18 mouse cellular contexts compared by ENCODE assay signal in the genomic region with DNA sequence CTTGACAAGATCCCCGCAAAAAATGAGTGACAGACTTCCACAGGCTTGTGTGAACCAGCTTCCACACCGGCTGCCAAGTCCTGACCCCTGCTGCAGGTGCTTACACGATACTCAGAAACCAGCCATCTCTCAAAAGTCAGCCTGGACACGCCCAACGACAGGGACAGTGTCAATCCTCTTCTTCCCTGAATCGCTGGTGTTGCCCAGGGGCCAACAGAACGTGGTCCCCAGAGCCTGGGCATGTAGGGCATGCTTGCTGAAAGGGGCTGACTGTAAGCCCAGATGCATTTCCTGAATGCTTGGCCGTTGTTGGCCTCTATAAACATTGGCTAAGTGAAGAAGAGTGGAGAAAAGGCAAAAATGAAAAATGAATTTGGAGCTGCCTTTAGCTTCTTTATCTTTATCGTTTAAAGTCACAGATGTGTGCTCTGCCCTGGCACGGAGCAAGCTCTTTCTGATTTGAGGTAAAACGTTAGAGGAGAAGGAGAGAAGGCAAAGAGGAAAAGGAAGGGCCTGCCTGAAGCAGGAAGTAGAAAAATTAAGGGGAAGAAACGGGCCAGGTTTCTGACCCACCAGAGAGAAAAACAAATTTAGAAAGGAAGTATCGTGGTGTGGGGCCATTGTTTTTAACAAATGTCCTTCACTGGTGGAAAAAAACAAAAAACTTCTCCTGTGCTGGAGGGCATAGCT. TPM values are rescaled to one million over a fixed set of nuclear protein-coding genes. Genes with fewer than 3 reads are reported as not detected.
DNase-seq lines count a peak whose midpoint lies in the region; ATAC-seq and TF ChIP-seq lines count a peak whose summit lies in the region.
"Had no signal": no experiment of that assay in that cellular context is flagged by ENCODE, and none has a peak within 500 bp of the region (broad histone marks: within the 10 kb centered on the region; RNA-seq: fewer than 3 reads in every experiment).

No protein-coding gene starts in this region.

- no peak for TF ChIP-seq CTCF in layer of hippocampus, adult 2 months (conservative IDR thresholded peaks at IDR 0.05)

- no peaks in the 10 kb centered on the region for H3K9me3 ChIP-seq in midbrain, embryonic 14.5 days (ENCODE audit: control insufficient read depth, low read length)
- H3K9me3 ChIP-seq: embryonic facial prominence, embryonic 10.5 days; heart, embryonic 15.5 days; limb, embryonic 12.5 days had no signal

- H3K9ac ChIP-seq in midbrain, embryonic 14.5 days (replicated peaks; ENCODE audit: low read length), result no peak overlapping the region
- H3K9ac ChIP-seq: heart, embryonic 15.5 days; limb, embryonic 12.5 days had no signal

- no peaks in the 10 kb centered on the region for H3K36me3 ChIP-seq in splenic B cell, adult 2 months (ENCODE audit: control insufficient read depth, insufficient read depth, low read length, poor library complexity, severe bottlenecking)
- H3K36me3 ChIP-seq in midbrain, embryonic 14.5 days (ENCODE audit: control insufficient read depth, insufficient read depth, low read length), result no peaks in the 10 kb centered on the region
- H3K36me3 ChIP-seq: embryonic facial prominence, embryonic 10.5 days; heart, embryonic 15.5 days; limb, embryonic 12.5 days had no signal

- H3K27me3 ChIP-seq in splenic B cell, adult 2 months (ENCODE audit: control insufficient read depth, insufficient read depth, low read length, poor library complexity, severe bottlenecking), result no peaks in the 10 kb centered on the region
- no peaks in the 10 kb centered on the region for H3K27me3 ChIP-seq in midbrain, embryonic 14.5 days (ENCODE audit: control insufficient read depth, insufficient read depth, low read length)
- H3K27me3 ChIP-seq: heart, embryonic 15.5 days; limb, embryonic 12.5 days had no signal

- DNase-seq in layer of hippocampus, adult 2 months (ENCODE audit: low spot score in 2 of 2), result no peak
- DNase-seq in layer of hippocampus, postnatal 25 days (ENCODE audit: extremely low spot score in 1 of 2, low spot score in 1 of 2), result no peak
- DNase-seq in thymus, postnatal 0 days (ENCODE audit: low spot score), result peak; percentile 31
- DNase-seq in thymus, postnatal 10 days (ENCODE audit: low spot score in 2 of 2), result no peak
- DNase-seq in splenic B cell, adult 2 months (ENCODE audit: low read depth, low spot score), result peak; percentile 15
- no peak for DNase-seq in heart, postnatal 25 days (ENCODE audit: low spot score)
- no peak for DNase-seq in midbrain, embryonic 14.5 days
- DNase-seq: adrenal gland, postnatal 36 days; cerebellum, adult 11 months; gastrocnemius, postnatal 14 days; kidney, postnatal 14 days; layer of hippocampus, postnatal 36 days; lung, adult 18-20 months had no signal

- WGBS in midbrain, embryonic 14.5 days, result 73% methylated on average over 13 of the region's 13 CpGs

- ATAC-seq in granulocyte monocyte progenitor cell, adult 5-6 weeks (replicated peaks; ENCODE audit: poor library complexity, severe bottlenecking), result peak; percentile 67
- ATAC-seq in midbrain, embryonic 14.5 days (ENCODE audit: low FRiP score, low TSS enrichment), result no peak
- ATAC-seq: hindbrain, embryonic 16.5 days had no signal

- peaks cover 4% of the 10 kb centered on the region; the same call in 1 of the 2 replicates for H3K4me1 ChIP-seq in midbrain, embryonic 14.5 days (ENCODE audit: control insufficient read depth, insufficient read depth, low read length)
- H3K4me1 ChIP-seq: embryonic facial prominence, embryonic 10.5 days; heart, embryonic 15.5 days; limb, embryonic 12.5 days had no signal

- no peak overlapping the region for H3K4me3 ChIP-seq in layer of hippocampus, adult 2 months
- no peak overlapping the region for H3K4me3 ChIP-seq in midbrain, embryonic 14.5 days (replicated peaks; ENCODE audit: low read depth, low read length)
- H3K4me3 ChIP-seq: embryonic facial prominence, embryonic 10.5 days; heart, embryonic 15.5 days; limb, embryonic 12.5 days had no signal

- no peak overlapping the region for H3K4me2 ChIP-seq in midbrain, embryonic 14.5 days (ENCODE audit: low read length)
- H3K4me2 ChIP-seq: heart, embryonic 15.5 days; limb, embryonic 12.5 days had no signal

- intact Hi-C loops in heart, postnatal 25 days (cut with DNase I), result no loop called here

- peak overlapping the region; percentile 80 for H3K27ac ChIP-seq in layer of hippocampus, adult 2 months
- H3K27ac ChIP-seq in midbrain, embryonic 14.5 days (replicated peaks; ENCODE audit: low read depth, low read length), result no peak overlapping the region
- H3K27ac ChIP-seq: embryonic facial prominence, embryonic 10.5 days; heart, embryonic 15.5 days; limb, embryonic 12.5 days had no signal

RNA-seq across cellular contexts. Expression of a gene that starts 14.4 kb away (rescaled TPM):
- 1 to 10 TPM; 6.1 to 8.3 TPM for total RNA-seq in layer of hippocampus, adult 2 months (2021)
- total RNA-seq in layer of hippocampus, postnatal 25 days (2021), result 1 to 10 TPM; 6.4 to 7.4 TPM
- polyA plus RNA-seq in thymus, postnatal 0 days (2015; fragmentation: Nextera tagmentation; extraction: Ambion mirVana), result 1.9 and 2.2 TPM in 2 replicates
- total RNA-seq in granulocyte monocyte progenitor cell, adult 5-6 weeks (2014; fragmentation: Nextera tagmentation), result 16.4 and 29.8 TPM in 2 replicates
- 14.1 and 23.2 TPM in 2 replicates for total RNA-seq in granulocyte monocyte progenitor cell, adult 5-6 weeks (2017)
- total RNA-seq in heart, postnatal 25 days (2021), result 10 to 100 TPM; 60.4 to 61.1 TPM
- polyA plus RNA-seq in midbrain, embryonic 14.5 days (2014; fragmentation: Nextera tagmentation; extraction: Ambion mirVana), result 1.7 and 1.9 TPM in 2 replicates

RNA-seq across cellular contexts. Expression of a gene that starts 37.7 kb away (rescaled TPM):
- total RNA-seq in layer of hippocampus, adult 2 months (2021), result 10 to 100 TPM; 25.7 to 26.0 TPM
- total RNA-seq in layer of hippocampus, postnatal 25 days (2021), result 10 to 100 TPM; 20.9 to 22.4 TPM
- 6.6 and 9.0 TPM in 2 replicates for polyA plus RNA-seq in thymus, postnatal 0 days (2015; fragmentation: Nextera tagmentation; extraction: Ambion mirVana)
- total RNA-seq in granulocyte monocyte progenitor cell, adult 5-6 weeks (2014; fragmentation: Nextera tagmentation), result 22.1 and 24.8 TPM in 2 replicates
- 34.5 and 40.2 TPM in 2 replicates for total RNA-seq in granulocyte monocyte progenitor cell, adult 5-6 weeks (2017)
- 10 to 100 TPM; 12.9 to 14.7 TPM for total RNA-seq in heart, postnatal 25 days (2021)
- polyA plus RNA-seq in midbrain, embryonic 14.5 days (2014; fragmentation: Nextera tagmentation; extraction: Ambion mirVana), result 7.0 and 7.9 TPM in 2 replicates

Comparison
In these comparisons a context has a peak if more than half of its experiments do, and no peak if none do; other contexts are left out.
1. DNase-seq: peak in thymus, postnatal 0 days (single experiment) and splenic B cell, adult 2 months (single experiment); none in layer of hippocampus, adult 2 months (0 of 2), layer of hippocampus, postnatal 25 days (0 of 2), thymus, postnatal 10 days (0 of 2), heart, postnatal 25 days (single experiment) and midbrain, embryonic 14.5 days (single experiment).